Mouse (Mus musculus) induced T-regulatory cell, adult 2 months (primary cell): ENCODE data around the gene Nmnat1.
"Not testable (repeated sequence)": the region's sequence is repeated elsewhere in the genome, so short reads cannot be mapped to it uniquely, and the experiment has no call there.

Source experiments
- DNase-seq: peaks from one replicate; pipeline ENCODE4 v3.0.0-alpha.2; 2012; ENCODE audit warnings: low read depth

Gene Nmnat1

DNA sequence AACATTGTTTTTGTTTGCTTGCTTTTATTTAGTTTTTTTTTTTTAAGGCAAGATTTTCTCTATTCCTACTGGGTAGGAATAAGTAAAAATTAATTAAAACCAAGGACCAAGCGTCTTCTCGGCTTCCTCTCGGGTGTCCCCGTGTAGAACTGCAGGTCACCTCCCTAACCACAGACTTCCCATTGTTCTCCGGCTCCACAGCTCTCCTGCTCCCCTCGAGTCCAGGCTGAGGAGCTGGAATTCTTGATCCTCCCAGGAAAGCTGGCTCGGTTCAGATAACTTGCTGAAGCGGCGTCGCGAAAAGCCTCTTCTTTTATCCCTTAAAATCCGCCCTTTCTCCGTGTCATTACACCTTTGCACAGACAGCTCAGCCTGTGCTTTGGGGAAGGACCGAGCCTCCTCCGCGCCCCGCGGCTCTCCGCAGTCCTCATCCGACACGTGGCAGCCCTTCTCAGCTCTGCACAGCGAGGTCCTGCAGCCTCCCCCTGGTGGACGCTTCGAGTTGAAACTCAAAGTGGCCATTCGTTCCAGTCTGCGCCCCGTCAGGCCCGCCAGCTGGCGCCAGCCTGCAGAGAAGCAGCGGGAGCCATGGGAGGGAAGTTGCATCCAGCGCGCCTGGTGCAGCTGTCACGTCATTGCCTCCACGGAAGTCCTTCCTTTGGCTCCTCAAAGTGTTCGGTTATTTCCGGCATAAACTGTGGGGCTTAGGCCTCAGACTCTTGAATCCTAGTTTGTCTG lies 39.9 kb downstream of the Nmnat1 start:
- DNase-seq = peak; percentile 93

DNA sequence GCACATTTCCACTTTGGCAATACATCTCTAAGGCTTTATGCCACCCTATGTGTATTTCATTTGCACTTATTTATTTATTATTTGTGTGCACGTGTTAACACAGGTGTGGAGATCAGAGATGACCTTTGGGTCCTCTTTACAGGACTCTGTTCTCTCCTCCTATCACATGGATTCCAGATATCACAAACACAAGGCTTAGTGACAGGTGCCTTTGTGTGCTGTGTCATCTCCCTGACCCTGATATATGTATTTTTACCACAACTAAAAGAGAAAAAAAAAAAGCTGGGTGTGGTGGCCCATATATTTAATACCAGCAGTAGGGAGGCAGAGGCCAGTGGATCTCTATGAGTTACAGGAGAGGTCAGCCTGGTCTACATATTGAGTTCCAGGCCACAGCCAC lies 40.5 kb downstream of the Nmnat1 start:
- DNase-seq = no peak

DNA sequence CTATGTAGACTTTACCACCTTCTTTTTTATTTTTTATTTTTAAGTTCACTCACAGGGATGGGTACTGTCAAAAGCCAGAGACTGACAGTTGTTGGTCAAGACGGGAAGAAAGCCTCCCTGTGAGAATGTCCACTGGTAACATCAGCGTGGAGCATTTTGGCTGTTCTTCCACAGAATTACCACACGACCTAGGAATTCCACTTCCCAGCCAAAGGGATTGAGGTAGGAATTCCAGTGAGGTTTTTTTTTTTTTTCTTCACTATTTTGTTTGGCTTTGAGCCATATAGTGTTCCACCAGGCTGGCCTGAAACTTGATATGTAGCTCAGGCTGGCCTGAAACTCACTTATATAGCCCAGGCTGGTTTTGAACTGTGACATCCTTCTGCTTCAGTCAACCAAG lies 42.6 kb downstream of the Nmnat1 start:
- no peak for DNase-seq

DNA sequence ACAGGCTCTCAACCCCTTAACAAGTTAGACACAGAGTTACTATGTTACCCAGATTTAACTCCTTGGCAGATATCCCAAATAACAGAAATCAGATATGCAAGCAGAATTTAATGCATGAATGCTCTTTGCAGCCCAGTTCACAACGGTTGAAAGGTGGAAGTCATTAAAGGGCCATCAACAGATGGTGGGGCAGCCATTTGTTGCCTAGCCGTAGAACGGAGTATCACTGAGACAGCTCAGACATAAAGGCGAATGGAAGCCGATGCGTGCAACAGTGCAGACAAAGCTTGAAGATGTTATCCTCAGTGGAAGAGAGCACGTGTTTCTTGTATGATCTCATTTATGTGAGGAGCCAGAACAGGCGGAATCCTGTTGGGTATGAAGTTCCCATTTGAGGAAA lies 44.4 kb downstream of the Nmnat1 start:
- DNase-seq = no peak

DNA sequence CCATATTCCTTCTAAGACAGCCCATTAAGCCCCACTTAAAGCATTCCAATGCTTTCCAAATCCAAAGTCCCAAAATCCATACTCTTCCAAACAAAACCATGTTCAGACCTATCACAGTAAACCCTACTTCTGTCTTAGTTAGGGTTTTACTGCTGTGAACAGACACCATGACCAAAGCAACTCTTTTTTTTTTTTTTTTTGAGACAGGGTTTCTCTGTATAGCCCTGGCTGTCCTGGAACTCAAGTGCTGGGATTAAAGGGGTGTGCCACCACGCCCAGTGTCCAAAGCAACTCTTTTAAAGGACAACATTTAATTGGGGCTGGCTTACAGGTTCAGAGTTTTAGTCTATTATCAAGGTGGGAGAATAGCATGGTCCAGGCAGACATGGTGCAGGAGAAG lies 53.1 kb downstream of the Nmnat1 start:
- DNase-seq = not testable (repeated sequence)

DNA sequence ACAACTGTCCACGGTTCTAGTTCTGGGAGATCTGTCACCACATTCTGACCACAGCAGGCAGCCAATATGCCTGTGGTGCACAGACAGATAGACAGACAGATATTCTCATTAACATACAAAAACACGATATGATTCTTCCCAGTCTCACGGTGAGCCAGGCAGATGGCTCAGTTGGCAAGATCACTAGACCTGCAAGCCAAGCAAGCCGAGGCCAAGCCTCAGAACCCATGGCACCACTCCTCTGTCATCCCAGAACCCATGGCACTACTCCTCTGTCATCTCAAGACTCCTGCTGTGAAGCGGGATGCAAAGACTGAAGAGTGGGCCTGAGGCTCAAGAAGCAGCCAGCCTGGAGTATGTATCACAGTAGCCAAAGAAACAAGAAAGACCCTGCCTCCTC lies 55.4 kb downstream of the Nmnat1 start:
- no peak for DNase-seq

DNA sequence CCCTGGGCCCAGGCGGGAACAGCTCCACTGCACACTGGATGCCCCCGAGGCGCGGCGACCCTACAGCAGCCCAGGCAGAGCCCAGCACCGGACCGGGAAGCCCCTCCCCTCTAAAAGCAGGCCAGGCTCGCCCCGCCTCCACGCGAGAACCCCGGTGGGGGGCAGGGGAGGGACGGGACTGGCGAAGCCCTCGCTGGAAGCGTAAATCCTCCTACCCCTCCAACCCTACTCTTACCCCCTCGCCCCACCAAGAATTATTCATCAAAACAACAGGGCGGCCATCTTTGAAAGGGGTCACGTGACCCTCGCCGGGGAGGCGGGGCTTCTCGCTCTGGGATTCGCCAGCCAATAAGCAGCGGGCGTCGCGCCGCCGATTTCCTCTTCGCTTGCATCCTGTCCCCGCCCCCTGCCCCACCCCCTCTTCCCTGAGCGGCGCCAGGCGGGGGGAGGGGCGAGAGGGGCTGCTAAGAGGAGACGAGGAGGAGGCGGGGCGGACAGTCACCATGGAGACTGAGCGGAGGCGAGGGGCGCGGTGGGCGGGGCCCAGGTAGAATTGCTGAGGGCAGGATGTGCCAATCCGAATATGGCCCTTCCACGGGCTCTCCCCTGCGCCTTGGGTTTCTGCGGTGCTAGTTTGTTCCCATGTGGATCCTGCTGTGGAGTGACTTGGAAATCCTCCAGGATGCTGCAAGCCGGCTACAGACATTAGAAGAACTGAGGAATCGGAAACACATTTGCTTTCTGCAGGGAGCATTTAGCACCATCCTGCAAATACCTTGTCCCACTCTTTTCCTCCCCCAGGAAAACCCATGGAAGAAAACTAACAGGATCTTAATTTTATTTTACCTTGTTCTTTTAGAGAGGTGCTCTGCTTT lies 58.4 kb downstream of the Nmnat1 start, which contains the start of gene Ube4b:
Ube4b (minus strand) TSS at position 425 of the 875 bp plus-strand sequence.
- DNase-seq = peak; percentile 99

DNA sequence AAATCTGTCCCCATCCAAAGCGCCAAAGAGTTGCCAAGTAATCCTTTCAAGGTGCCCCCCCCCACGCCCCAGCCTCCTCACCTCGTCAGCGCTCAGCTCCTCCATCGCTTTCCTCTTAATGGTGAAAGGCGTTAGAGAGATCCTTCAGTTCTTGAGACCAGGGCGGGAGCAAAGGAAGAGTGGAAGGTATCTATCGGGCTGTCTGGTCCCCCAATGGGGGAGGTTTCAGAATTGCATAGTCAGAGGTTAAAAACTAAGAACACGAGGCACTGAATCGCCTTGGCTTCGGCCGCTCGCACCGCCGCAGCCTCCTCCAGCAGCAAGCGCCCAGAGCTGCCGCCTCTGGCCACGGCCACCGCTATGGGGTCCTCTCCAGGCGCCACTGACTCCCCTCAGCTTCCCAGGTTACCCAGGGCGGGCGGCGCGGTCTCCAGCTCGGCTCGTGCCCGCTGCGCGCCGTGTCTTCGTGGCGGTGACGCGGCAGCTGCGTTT lies 59.2 kb downstream of the Nmnat1 start:
- peak; percentile 64 for DNase-seq

DNA sequence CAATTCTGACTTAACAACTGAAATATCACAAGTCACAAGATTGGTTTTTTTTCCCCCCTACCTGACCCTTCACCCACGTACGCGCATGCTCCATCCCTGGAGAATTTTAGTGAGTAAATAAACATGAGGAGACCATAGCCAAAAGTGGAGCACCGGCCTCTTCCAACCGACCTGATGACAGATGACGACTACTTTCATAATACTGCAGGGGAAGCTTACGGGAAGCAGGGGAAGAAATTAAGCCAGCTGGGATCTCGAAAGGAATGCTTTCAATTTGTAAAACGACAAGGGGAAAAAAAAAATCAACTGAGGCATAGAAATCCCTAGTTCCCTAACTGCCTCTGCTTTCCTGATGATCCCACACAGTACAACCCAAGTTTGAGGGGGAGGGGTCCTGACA lies 60.2 kb downstream of the Nmnat1 start:
- DNase-seq = no peak

DNA sequence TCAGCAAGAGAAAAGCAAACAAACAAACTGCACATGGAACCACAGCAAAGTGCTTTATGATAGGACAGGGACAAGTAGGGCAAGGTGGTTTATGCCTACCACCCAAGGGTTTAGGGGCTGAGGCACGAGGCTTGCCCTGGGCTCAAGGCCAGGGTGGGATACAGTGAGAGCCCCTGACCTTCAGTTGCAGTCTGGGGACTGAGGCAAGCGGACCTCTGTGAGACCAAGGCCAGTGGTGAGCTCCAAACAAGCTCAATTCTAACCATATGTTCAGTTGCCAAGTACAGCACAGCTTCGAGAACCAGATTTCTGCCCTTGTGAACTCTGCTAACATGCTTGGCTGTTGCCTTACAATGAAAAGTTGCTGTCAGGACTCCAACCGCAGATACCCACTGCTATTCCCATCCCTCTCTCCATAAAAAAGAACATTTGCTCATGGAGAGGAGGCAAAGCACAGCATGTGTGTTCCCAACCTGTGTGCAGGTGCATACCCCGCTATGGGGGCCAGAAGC lies 67.1 kb downstream of the Nmnat1 start:
- no peak for DNase-seq
